Mouse (Mus musculus) lung, embryonic 16.5 days (tissue): ENCODE measurements around the gene Stag1. TPM values are rescaled to one million over a fixed set of nuclear protein-coding genes. Genes with fewer than 3 reads are reported as not detected.

Experiments used
- ATAC-seq: fragments of 200-750 bp; cut with Nextera tagmentation; 2 replicates; pipeline ENCODE4 v1.8.0; 2017; ENCODE audit warnings: low read depth, mild to moderate bottlenecking, moderate library complexity
- H3K27ac ChIP-seq: fragments of 300-500 bp; sonication (generic); 2 replicates; pipeline ENCODE4 v1.5.1; 2014; ENCODE audit warnings: mild to moderate bottlenecking, control low read depth, low read length
- H3K27me3 ChIP-seq: fragments of 300-500 bp; sonication (generic); 2 replicates; pipeline ENCODE4 v1.6.1; 2014; ENCODE audit warnings: low read depth, low read length, mixed read lengths; ENCODE audit not compliant: control insufficient read depth, insufficient read depth
- H3K36me3 ChIP-seq: fragments of 300-500 bp; sonication (generic); 2 replicates; pipeline ENCODE4 v1.6.1; 2014; ENCODE audit warnings: low read length; ENCODE audit not compliant: control insufficient read depth, insufficient read depth
- H3K4me1 ChIP-seq: fragments of 300-500 bp; sonication (generic); replicated peaks from 2 replicates; pipeline ENCODE4 v1.6.1; 2014; ENCODE audit warnings: low read length, mixed read lengths; ENCODE audit not compliant: control insufficient read depth, insufficient read depth
- H3K4me2 ChIP-seq: fragments of 300-500 bp; sonication (generic); 2 replicates; pipeline ENCODE4 v1.6.1; 2014; ENCODE audit warnings: low read depth, low read length, control low read depth
- H3K4me3 ChIP-seq: fragments of 300-500 bp; sonication (generic); 2 replicates; pipeline ENCODE4 v1.5.1; 2014; ENCODE audit warnings: mild to moderate bottlenecking, low read length, control low read depth
- H3K9ac ChIP-seq: fragments of 300-500 bp; sonication (generic); 2 replicates; pipeline ENCODE4 v1.6.1; 2014; ENCODE audit warnings: low read length, control low read depth
- H3K9me3 ChIP-seq: fragments of 300-500 bp; sonication (generic); 2 replicates; pipeline ENCODE4 v1.6.1; 2016; ENCODE audit warnings: low read length; ENCODE audit not compliant: control insufficient read depth
- WGBS: fragments of 180-500 bp; shearing (Covaris S2); extraction: QIAGEN DNeasy Blood & Tissue Kit; methylation state at CpG from one replicate; pipeline ENCODE4 v1.1.7; 2014; 5-methylcytosine and 5-hydroxymethylcytosine counted together
- polyA plus RNA-seq: library from polyadenylated mRNA; unstranded; fragments of >200 nt; fragmentation: Nextera tagmentation; extraction: Ambion mirVana; gene quantifications from 2 replicates; pipeline ENCODE4 v1.2.1, GENCODE M21; 2015

The Stag1 gene
- polyA plus RNA-seq, 1 experiment from 2014 or later = 40.0 TPM

- Histone ChIP-seq H3K27ac (no peak overlapping the region), H3K4me3 (no peak overlapping the region), H3K4me1 (no peaks in the 10 kb centered on the region), H3K27me3 (no peaks in the 10 kb centered on the region), H3K36me3 (no peaks in the 10 kb centered on the region; the same call in 1 of the 2 replicates), H3K9me3 (no peaks in the 10 kb centered on the region), H3K4me2 (no peak overlapping the region), H3K9ac (no peak overlapping the region)
- no peak for ATAC-seq
Measured at GRCm38 (mm10) chr9:100869635-100870034, 272.0 kb downstream of the Stag1 start.

- Histone ChIP-seq H3K9ac (no peak overlapping the region), H3K27me3 (no peaks in the 10 kb centered on the region), H3K4me1 (no peaks in the 10 kb centered on the region), H3K9me3 (no peaks in the 10 kb centered on the region), H3K27ac (no peak overlapping the region), H3K36me3 (0 out of 2 replicates have a peak, but pooled peaks cover 3% of the 10 kb centered on the region), H3K4me3 (no peak overlapping the region), H3K4me2 (no peak overlapping the region)
- WGBS = 97% methylated on average over 1 of the region's 1 CpGs
- ATAC-seq = no peak
Measured at GRCm38 (mm10) chr9:100896111-100896510, 298.5 kb downstream of the Stag1 start.

- Histone ChIP-seq H3K4me3 (no peak overlapping the region), H3K4me2 (no peak overlapping the region), H3K27me3 (no peaks in the 10 kb centered on the region), H3K4me1 (no peaks in the 10 kb centered on the region), H3K27ac (no peak overlapping the region), H3K36me3 (0 out of 2 replicates have a peak, but pooled peaks cover 3% of the 10 kb centered on the region), H3K9ac (no peak overlapping the region), H3K9me3 (no peaks in the 10 kb centered on the region)
- no peak for ATAC-seq
- WGBS = 84% methylated on average over 4 of the region's 4 CpGs
Measured at GRCm38 (mm10) chr9:100898042-100898441, 300.4 kb downstream of the Stag1 start.

GRCm38 (mm10) chr9:100910352-100910751 is 312.8 kb downstream of the Stag1 start:
- Histone ChIP-seq H3K4me2 (no peak overlapping the region), H3K4me1 (no peaks in the 10 kb centered on the region), H3K9me3 (no peaks in the 10 kb centered on the region), H3K27me3 (no peaks in the 10 kb centered on the region), H3K4me3 (no peak overlapping the region), H3K9ac (no peak overlapping the region), H3K36me3 (peaks cover 8% of the 10 kb centered on the region), H3K27ac (no peak overlapping the region)
- ATAC-seq = no peak

GRCm38 (mm10) chr9:100917111-100917510 is 319.5 kb downstream of the Stag1 start:
- Histone ChIP-seq H3K9me3 (no peaks in the 10 kb centered on the region), H3K36me3 (no peaks in the 10 kb centered on the region), H3K4me2 (no peak overlapping the region), H3K27me3 (no peaks in the 10 kb centered on the region), H3K9ac (no peak overlapping the region), H3K4me3 (no peak overlapping the region), H3K27ac (no peak overlapping the region), H3K4me1 (no peaks in the 10 kb centered on the region)
- WGBS = 44% methylated on average over 2 of the region's 2 CpGs
- no peak for ATAC-seq

- H3K4me2 ChIP-seq = no peak overlapping the region
- no peaks in the 10 kb centered on the region for H3K27me3 ChIP-seq
- H3K4me1 ChIP-seq = no peaks in the 10 kb centered on the region
- no peak for ATAC-seq
- no peak overlapping the region for H3K27ac ChIP-seq
- H3K9ac ChIP-seq = no peak overlapping the region
- 97% methylated on average over 4 of the region's 4 CpGs for WGBS
- H3K9me3 ChIP-seq = no peaks in the 10 kb centered on the region
- no peak overlapping the region for H3K4me3 ChIP-seq
- 0 out of 2 replicates have a peak, but pooled peaks cover 5% of the 10 kb centered on the region for H3K36me3 ChIP-seq
Measured at GRCm38 (mm10) chr9:100926629-100927028, 329.0 kb downstream of the Stag1 start.

GRCm38 (mm10) chr9:100942042-100942441 is 344.4 kb downstream of the Stag1 start:
- H3K4me3 ChIP-seq = no peak overlapping the region
- no peak overlapping the region for H3K27ac ChIP-seq
- no peak for ATAC-seq
- no peak overlapping the region for H3K9ac ChIP-seq
- peaks cover 6% of the 10 kb centered on the region for H3K36me3 ChIP-seq
- H3K4me1 ChIP-seq = no peaks in the 10 kb centered on the region
- H3K9me3 ChIP-seq = no peaks in the 10 kb centered on the region
- no peaks in the 10 kb centered on the region for H3K27me3 ChIP-seq
- no peak overlapping the region for H3K4me2 ChIP-seq
- WGBS = 60% methylated on average over 2 of the region's 2 CpGs

GRCm38 (mm10) chr9:100944677-100945365 is 347.2 kb downstream of the Stag1 start:
- Histone ChIP-seq H3K27ac (no peak overlapping the region), H3K4me2 (no peak overlapping the region), H3K9ac (no peak overlapping the region), H3K4me3 (no peak overlapping the region), H3K9me3 (no peaks in the 10 kb centered on the region), H3K36me3 (peaks cover 8% of the 10 kb centered on the region), H3K4me1 (no peaks in the 10 kb centered on the region), H3K27me3 (no peaks in the 10 kb centered on the region)
- 94% methylated on average over 5 of the region's 5 CpGs for WGBS
- ATAC-seq = no peak

- 42% methylated on average over 4 of the region's 4 CpGs for WGBS
- H3K4me1 ChIP-seq = no peaks in the 10 kb centered on the region
- no peaks in the 10 kb centered on the region for H3K27me3 ChIP-seq
- H3K9me3 ChIP-seq = no peaks in the 10 kb centered on the region
- H3K27ac ChIP-seq = no peak overlapping the region
- peaks cover 10% of the 10 kb centered on the region for H3K36me3 ChIP-seq
- H3K9ac ChIP-seq = no peak overlapping the region
- H3K4me3 ChIP-seq = no peak overlapping the region
- no peak overlapping the region for H3K4me2 ChIP-seq
- no peak for ATAC-seq
Measured at GRCm38 (mm10) chr9:100951481-100951880, 353.9 kb downstream of the Stag1 start.
